Mouse (Mus musculus) hindbrain, embryonic 12.5 days (tissue): ENCODE results near the gene Mrpl21. TPM values are rescaled to one million over a fixed set of nuclear protein-coding genes. Genes with fewer than 3 reads are reported as not detected.

ENCODE experiments used
- ATAC-seq: fragments of 200-750 bp; cut with Nextera tagmentation; 2 replicates; pipeline ENCODE4 v1.8.0; 2017; ENCODE audit warnings: moderate TSS enrichment; ENCODE audit not compliant: low FRiP score
- H3K27ac ChIP-seq: fragments of 300-500 bp; sonication (generic); 2 replicates; pipeline ENCODE4 v1.5.1; 2016; ENCODE audit warnings: mild to moderate bottlenecking
- H3K27me3 ChIP-seq: fragments of 300-500 bp; sonication (generic); 2 replicates; pipeline ENCODE4 v1.6.1; 2016; ENCODE audit warnings: mild to moderate bottlenecking
- H3K36me3 ChIP-seq: fragments of 300-500 bp; sonication (generic); 2 replicates; pipeline ENCODE4 v1.6.1; 2016; ENCODE audit warnings: mild to moderate bottlenecking
- H3K4me1 ChIP-seq: fragments of 300-500 bp; sonication (generic); 2 replicates; pipeline ENCODE4 v1.6.1; 2016
- H3K4me2 ChIP-seq: fragments of 300-500 bp; sonication (generic); replicated peaks from 2 replicates; pipeline ENCODE4 v1.6.1; 2016; ENCODE audit warnings: mild to moderate bottlenecking
- H3K4me3 ChIP-seq: fragments of 300-500 bp; sonication (generic); 2 replicates; pipeline ENCODE4 v1.5.1; 2016; ENCODE audit warnings: mild to moderate bottlenecking
- H3K9ac ChIP-seq: fragments of 300-500 bp; sonication (generic); 2 replicates; pipeline ENCODE4 v1.6.1; 2016; ENCODE audit warnings: mild to moderate bottlenecking, moderate library complexity
- H3K9me3 ChIP-seq: fragments of 300-500 bp; sonication (generic); replicated peaks from 2 replicates; pipeline ENCODE4 v1.6.1; 2016; ENCODE audit warnings: mild to moderate bottlenecking
- WGBS: fragments of 180-500 bp; shearing (Covaris S2); methylation state at CpG from one replicate; pipeline ENCODE4 v1.1.7; 2016; 5-methylcytosine and 5-hydroxymethylcytosine counted together
- polyA plus RNA-seq: library from polyadenylated mRNA; unstranded; fragments of >200 nt; fragmentation: Nextera tagmentation; extraction: Ambion mirVana; gene quantifications from 2 replicates; pipeline ENCODE4 v1.2.1, GENCODE M21; 2016

Gene Mrpl21
- 110 and 114 TPM in 2 replicates for polyA plus RNA-seq

DNA sequence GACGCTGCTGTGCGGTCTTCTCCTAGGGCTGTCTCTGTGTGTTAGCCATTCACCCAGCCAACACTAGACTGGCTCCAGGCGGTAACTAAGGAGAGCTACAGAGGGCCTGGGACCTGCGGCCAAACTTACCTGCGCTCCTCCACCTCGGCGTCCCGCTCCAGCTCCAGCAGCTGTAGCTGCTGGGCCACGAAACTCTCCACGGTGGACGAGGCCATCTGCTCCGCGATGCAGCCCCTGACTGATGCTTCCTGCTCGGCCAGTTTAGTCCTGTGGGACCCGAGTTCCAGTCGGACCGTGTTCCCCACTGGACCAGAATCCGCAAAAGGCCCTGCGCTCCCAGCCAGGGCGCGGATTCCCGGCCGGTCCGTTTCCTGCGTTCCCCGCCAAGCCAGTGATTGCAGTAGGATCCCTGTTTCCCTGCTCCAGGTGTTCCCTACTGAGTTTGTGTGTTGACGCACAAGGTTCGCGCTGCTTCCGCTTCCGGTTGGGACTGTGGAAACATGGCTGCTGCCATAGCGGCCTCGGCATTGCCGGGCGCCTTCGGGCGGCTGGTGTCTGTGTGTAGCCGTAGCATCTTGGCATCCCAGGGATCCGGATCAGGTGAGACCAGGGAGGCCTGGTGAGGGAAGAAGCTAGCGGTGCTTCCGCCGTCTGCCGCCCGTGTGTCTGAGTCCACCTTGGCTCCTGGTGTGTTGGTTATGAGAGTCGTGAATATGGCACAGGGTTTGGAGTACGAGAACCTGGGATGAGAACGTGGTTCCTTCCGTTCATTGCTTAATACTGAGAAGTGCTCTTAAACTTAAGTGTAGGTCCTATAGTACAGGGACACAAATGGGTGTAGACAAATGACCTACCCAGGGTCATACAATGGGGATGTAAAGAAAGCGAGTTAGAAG lies at the start of gene Mrpl21, which contains the start of gene Ighmbp2:
Gene Mrpl21, plus strand, starts transcription at position 330 of the 896 bp plus-strand sequence.
Gene Ighmbp2, minus strand, starts transcription at position 446 of the 896 bp plus-strand sequence.
- under 1% methylated on average over 49 of the region's 49 CpGs for WGBS
- Histone ChIP-seq H3K27ac (peak within 1 kb of the TSS; percentile 66), H3K36me3 (peaks cover 47% of the 10 kb centered on the region), H3K4me3 (peak within 1 kb of the TSS; percentile 80), H3K9ac (peak within 1 kb of the TSS; percentile 82), H3K4me1 (peaks cover 20% of the 10 kb centered on the region), H3K9me3 (no peaks in the 10 kb centered on the region), H3K4me2 (peak within 1 kb of the TSS; percentile 67), H3K27me3 (no peaks in the 10 kb centered on the region)
- peak; percentile 94 for ATAC-seq

DNA sequence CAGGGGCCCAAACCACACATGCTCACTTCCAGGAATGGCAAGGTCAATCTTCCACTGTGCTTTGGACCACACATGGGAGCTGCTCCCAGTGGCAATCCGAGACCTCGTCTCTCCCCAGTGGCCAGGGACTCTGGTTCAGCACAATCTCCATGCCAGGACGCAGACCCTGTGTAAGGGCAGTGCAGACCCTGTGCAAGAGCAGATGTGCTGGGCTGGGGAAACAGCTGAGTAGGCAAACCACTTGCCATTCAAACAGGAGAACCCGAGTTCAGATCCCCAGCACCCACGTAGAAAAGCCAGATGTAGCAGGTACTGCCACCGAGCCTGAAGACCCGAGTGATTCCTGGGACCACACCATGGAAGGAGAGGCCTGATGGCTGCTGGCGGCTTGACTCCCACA lies 22.7 kb upstream of the Mrpl21 start:
- no peak overlapping the region for H3K4me3 ChIP-seq
- H3K27ac ChIP-seq, result no peak overlapping the region
- ATAC-seq, result no peak
- no peaks in the 10 kb centered on the region for H3K27me3 ChIP-seq
- no peaks in the 10 kb centered on the region for H3K9me3 ChIP-seq
- no peak overlapping the region for H3K4me2 ChIP-seq
- no peak overlapping the region for H3K9ac ChIP-seq
- WGBS, result 88% methylated on average over 8 of the region's 8 CpGs
- H3K4me1 ChIP-seq, result no peaks in the 10 kb centered on the region
- H3K36me3 ChIP-seq, result peaks cover 51% of the 10 kb centered on the region

DNA sequence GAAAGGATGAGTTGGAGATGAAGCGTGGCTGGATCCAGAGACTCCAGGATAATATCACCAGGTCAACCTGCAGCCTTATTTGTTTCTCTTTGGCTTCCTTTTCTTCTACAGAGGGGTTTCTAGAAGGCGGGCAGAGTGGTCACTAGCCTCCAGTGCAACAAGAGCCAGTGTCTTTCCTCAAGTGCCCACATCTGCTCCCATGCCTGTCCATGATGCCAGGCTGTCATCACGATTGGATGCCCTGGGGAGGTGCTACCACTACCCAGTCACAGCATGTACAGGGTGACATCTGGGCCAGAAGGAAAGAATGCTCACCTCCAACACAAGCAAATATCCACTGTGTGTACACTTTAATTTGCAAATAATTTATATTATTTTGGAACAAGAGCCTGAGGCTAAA lies 22.1 kb upstream of the Mrpl21 start:
- Histone ChIP-seq H3K4me3 (no peak overlapping the region), H3K27ac (no peak overlapping the region), H3K36me3 (peaks cover 57% of the 10 kb centered on the region), H3K4me2 (no peak overlapping the region), H3K27me3 (no peaks in the 10 kb centered on the region), H3K9ac (no peak overlapping the region), H3K9me3 (no peaks in the 10 kb centered on the region), H3K4me1 (no peaks in the 10 kb centered on the region)
- ATAC-seq, result no peak
- WGBS, result 81% methylated on average over 3 of the region's 3 CpGs

DNA sequence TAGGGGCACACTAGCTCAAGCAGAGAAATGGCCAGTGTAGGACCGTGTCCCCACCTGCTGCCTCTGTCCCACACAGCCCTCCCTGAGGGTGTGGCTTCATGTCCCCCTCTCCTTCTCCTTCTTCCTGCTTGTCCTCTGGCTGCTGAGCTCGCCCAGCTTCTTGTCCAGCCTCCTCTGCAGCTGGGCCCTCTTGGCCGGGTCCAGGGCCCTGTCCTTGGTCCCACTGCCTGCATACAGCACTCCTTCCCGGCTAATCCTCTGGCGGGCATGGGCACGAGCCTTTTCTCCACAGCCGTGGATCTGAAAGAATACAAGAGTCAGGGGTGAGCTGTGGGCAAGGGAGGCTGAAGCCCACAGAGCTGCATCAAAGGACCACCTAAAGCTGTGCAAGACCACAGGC lies 21.4 kb upstream of the Mrpl21 start:
- H3K4me2 ChIP-seq, result no peak overlapping the region
- H3K36me3 ChIP-seq, result peaks cover 64% of the 10 kb centered on the region
- no peaks in the 10 kb centered on the region for H3K4me1 ChIP-seq
- no peak overlapping the region for H3K4me3 ChIP-seq
- H3K27ac ChIP-seq, result no peak overlapping the region
- H3K9me3 ChIP-seq, result no peaks in the 10 kb centered on the region
- ATAC-seq, result no peak
- no peak overlapping the region for H3K9ac ChIP-seq
- no peaks in the 10 kb centered on the region for H3K27me3 ChIP-seq
- WGBS, result 95% methylated on average over 7 of the region's 7 CpGs

DNA sequence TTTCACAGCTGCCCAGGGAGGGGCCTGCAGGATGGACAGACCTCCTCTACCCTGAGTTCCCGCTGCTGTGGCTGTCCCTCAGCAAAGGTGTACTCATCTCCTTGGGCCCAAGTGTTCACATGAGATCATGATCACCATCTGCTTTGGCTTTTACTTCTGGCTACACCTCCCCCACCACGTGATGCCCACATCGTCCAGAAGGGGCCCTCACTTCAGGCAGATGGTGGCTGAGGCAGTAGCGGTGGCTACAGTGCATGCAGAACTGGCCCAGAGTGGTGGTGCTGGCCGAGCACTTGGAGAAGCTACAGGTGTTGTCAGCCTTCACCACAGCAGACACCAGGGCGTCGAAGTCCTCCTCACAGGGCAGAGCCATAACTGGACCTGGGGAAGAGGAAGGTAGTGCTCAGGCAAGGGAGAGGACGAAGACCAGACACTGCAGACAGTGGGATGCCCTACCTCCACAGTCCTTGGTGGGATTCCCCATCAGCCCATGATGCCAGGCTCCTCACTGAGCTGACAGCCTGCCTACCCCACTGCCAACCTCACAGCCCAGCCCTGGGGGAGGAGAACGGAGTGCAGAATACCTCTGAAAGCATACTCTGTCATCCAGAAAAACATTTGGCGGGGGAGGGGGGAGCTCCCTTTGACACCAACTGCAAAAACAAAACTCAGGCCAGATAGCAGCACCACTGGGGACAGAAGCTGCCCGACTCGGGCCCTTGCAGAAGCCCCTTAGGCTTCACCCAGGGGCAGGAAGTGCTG lies 20.8 kb upstream of the Mrpl21 start:
- Histone ChIP-seq H3K36me3 (peaks cover 70% of the 10 kb centered on the region), H3K27ac (no peak overlapping the region), H3K9ac (no peak overlapping the region), H3K9me3 (no peaks in the 10 kb centered on the region), H3K4me2 (no peak overlapping the region), H3K27me3 (no peaks in the 10 kb centered on the region), H3K4me1 (no peaks in the 10 kb centered on the region), H3K4me3 (no peak overlapping the region)
- WGBS, result 88% methylated on average over 12 of the region's 12 CpGs
- ATAC-seq, result no peak

DNA sequence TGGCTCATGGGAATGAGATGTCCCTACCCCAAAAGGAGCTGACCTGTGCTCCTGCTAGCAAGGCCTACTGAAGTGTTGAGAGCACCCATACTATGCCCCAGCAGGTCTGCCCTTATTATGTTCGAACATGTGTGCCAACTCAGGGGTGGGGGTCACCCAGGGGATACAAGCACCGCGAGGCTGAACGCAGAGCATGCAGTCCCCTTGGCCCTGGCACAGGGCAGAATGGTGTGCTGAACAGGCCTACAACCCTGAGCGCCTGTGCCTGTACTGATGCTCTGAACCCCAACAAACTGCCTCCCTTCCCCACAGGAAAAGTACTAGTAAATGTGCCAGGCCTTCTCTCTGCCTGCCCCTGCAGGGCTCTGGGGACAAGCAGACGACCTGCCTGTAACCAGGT lies 18.4 kb upstream of the Mrpl21 start:
- Histone ChIP-seq H3K4me2 (no peak overlapping the region), H3K4me3 (no peak overlapping the region), H3K9me3 (no peaks in the 10 kb centered on the region), H3K36me3 (peaks cover 90% of the 10 kb centered on the region), H3K27ac (no peak overlapping the region), H3K27me3 (no peaks in the 10 kb centered on the region), H3K4me1 (no peaks in the 10 kb centered on the region), H3K9ac (no peak overlapping the region)
- 93% methylated on average over 6 of the region's 6 CpGs for WGBS
- ATAC-seq, result no peak

DNA sequence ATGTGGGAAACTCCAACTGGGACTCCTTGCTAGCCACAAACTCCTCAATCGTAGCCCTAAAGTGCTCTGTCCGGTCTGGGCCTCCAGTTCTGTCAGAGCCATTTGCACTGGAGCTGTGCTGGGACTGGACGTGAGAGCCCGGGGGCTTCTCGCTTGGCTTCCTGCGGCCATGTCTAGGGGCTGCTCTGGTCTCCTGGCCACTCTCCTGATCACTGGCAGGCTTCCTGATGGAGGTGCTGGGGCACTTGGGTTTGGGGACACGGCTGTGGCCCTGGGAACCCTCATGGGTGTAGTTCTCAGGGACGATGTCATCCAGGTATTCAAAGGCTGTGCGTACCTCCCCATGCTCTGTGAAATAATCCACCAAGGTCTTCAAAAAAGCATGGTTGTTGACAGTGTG lies 17.5 kb upstream of the Mrpl21 start:
- Histone ChIP-seq H3K4me1 (no peaks in the 10 kb centered on the region), H3K27me3 (no peaks in the 10 kb centered on the region), H3K4me2 (no peak overlapping the region), H3K36me3 (peaks cover 92% of the 10 kb centered on the region), H3K4me3 (no peak overlapping the region), H3K9ac (no peak overlapping the region), H3K9me3 (no peaks in the 10 kb centered on the region), H3K27ac (no peak overlapping the region)
- 93% methylated on average over 9 of the region's 9 CpGs for WGBS
- no peak for ATAC-seq

DNA sequence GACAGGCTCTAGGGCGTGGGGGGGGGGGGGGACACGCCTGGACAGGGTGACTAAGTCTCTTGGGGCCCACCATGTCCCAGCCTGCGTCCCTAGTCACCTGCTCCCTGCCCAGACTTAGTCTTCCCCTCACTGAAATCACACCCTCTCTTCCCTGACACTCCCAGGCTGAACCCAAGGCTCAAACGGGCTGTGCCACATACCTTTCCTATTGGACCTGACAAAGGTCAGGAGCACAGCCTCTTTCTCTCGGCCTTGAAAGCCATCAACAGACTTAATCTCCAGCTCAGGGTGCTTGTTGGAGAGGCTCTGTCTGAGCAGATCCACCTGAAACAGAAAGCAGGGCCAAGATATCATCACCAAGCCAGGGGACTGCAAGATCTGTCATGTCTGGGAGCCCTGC lies 16.6 kb upstream of the Mrpl21 start:
- 92% methylated on average over 4 of the region's 5 CpGs for WGBS
- Histone ChIP-seq H3K36me3 (peaks cover 92% of the 10 kb centered on the region), H3K27ac (no peak overlapping the region), H3K4me1 (no peaks in the 10 kb centered on the region), H3K4me2 (no peak overlapping the region), H3K4me3 (no peak overlapping the region), H3K9ac (no peak overlapping the region), H3K9me3 (no peaks in the 10 kb centered on the region), H3K27me3 (no peaks in the 10 kb centered on the region)
- ATAC-seq, result no peak

DNA sequence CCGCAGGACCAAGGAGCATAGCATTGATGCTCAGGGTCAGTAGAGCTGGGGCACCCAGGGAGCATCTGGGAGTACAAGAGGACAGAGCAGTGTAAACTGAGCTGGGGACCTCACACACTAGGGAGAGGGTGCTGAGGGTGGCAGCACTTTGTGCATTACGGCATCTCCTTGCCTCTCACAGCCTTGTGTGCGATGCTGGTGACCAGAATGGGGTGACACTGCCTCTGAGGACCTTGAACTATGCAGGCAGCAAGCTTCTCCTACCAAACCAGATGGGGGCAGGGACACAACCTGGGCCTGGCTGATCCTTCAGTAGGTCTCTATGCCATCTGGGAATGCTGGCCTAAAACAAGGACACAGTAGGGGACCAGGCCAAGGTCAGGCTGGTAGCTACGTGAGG lies 16.0 kb upstream of the Mrpl21 start:
- H3K36me3 ChIP-seq, result peaks cover 92% of the 10 kb centered on the region
- 90% methylated on average over 4 of the region's 4 CpGs for WGBS
- H3K4me1 ChIP-seq, result no peaks in the 10 kb centered on the region
- H3K4me3 ChIP-seq, result no peak overlapping the region
- H3K9me3 ChIP-seq, result no peaks in the 10 kb centered on the region
- no peak overlapping the region for H3K27ac ChIP-seq
- H3K4me2 ChIP-seq, result no peak overlapping the region
- no peak for ATAC-seq
- H3K27me3 ChIP-seq, result no peaks in the 10 kb centered on the region
- no peak overlapping the region for H3K9ac ChIP-seq

DNA sequence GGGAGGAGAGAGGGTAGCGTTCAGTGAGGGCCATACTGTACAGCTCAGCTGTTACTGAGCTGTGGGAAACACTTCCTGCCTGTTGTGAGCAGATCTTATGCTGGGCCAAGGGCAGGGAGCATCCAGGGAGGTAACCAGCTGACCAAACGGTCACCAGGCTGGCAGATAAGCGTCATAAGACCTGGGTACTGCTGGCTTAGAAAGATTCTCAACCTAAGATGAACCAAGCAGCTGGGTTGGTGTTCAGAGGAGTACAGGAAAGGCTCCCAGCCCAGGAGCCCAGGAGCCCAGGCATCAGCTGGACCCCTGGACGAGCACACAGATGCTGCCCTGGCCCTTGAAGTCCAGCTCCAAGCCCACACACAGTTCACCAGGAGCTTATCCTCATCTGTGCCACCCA lies 15.4 kb upstream of the Mrpl21 start:
- Histone ChIP-seq H3K9ac (no peak overlapping the region), H3K4me3 (no peak overlapping the region), H3K9me3 (no peaks in the 10 kb centered on the region), H3K27me3 (no peaks in the 10 kb centered on the region), H3K27ac (no peak overlapping the region), H3K4me2 (no peak overlapping the region), H3K36me3 (peaks cover 93% of the 10 kb centered on the region), H3K4me1 (no peaks in the 10 kb centered on the region)
- WGBS, result 94% methylated on average over 4 of the region's 4 CpGs
- ATAC-seq, result no peak

DNA sequence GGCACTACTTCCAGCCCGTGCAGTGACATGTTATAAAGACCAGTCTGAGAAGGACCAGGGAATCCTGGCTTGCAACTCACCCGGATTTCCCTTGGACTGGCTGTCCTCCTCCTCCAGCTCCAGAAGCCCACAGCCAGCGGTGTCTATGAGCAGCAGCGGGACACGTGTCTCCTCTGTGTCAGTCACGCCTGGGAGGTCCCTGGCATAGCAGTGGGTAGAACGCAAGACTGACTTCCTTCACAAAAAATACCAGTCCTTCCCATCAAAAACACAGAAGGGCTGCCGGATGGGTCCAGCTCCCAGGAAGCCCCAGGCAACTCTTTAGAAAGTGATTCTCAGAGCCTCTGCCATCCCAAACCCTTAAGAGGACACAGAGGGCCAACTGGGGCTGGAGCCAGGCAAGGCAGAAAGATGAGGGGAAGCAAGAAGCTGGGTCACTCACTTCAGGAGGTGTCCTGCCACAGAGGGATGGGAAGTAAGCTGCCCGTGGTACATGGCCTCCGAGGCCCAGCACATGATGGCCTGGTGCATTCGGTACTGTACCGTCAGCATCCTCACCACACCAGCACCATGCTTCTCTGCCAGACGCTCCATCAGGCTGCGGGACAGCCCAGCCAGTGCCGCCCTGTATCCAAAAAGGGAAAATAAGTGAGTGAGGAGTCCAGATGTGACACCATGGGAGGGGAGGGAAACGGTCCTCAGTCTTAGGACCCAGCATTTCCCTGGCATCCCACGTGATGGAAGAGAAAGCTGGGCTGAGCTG lies 14.3 kb upstream of the Mrpl21 start:
- Histone ChIP-seq H3K9me3 (no peaks in the 10 kb centered on the region), H3K4me1 (no peaks in the 10 kb centered on the region), H3K27me3 (no peaks in the 10 kb centered on the region), H3K9ac (no peak overlapping the region), H3K27ac (no peak overlapping the region), H3K36me3 (peaks cover 99% of the 10 kb centered on the region), H3K4me3 (no peak overlapping the region), H3K4me2 (no peak overlapping the region)
- 95% methylated on average over 17 of the region's 17 CpGs for WGBS
- no peak for ATAC-seq

DNA sequence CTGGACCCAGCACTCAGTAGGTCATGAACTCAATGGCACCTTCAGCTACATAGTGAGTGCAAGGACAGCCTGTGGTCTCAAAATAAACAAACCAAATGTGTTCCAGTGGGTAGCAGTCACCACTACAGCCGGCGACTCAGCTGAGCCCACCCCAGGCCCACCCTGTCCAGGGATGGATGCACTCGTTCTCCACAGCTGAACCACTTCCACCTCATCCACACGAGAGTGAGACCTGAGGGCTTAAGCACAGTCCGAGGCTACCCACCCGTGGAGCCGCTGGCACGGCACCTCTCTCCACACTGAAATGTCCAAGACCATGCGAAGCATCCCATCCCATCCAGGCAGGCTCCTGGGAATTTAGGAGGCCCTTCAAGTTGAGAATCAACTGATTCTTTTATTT lies 13.4 kb upstream of the Mrpl21 start:
- ATAC-seq, result no peak
- H3K4me2 ChIP-seq, result no peak overlapping the region
- H3K4me1 ChIP-seq, result no peaks in the 10 kb centered on the region
- H3K9me3 ChIP-seq, result no peaks in the 10 kb centered on the region
- no peak overlapping the region for H3K4me3 ChIP-seq
- H3K27me3 ChIP-seq, result no peaks in the 10 kb centered on the region
- peaks cover 99% of the 10 kb centered on the region for H3K36me3 ChIP-seq
- H3K9ac ChIP-seq, result no peak overlapping the region
- no peak overlapping the region for H3K27ac ChIP-seq
- 96% methylated on average over 9 of the region's 9 CpGs for WGBS
